Mouse (Mus musculus): ENCODE measurements around the gene Itprid2. TPM values are rescaled to one million over a fixed set of nuclear protein-coding genes. Genes with fewer than 3 reads are reported as not detected.
"Not testable (repeated sequence)": the region's sequence is repeated elsewhere in the genome, so short reads cannot be mapped to it uniquely, and the experiment has no call there.

The Itprid2 gene
- polyA plus RNA-seq (2015; fragmentation: Nextera tagmentation; extraction: Ambion mirVana) = 5.0 and 5.5 TPM in 2 replicates

GRCm38 (mm10) chr2:79634528-79635400 lies at the start of gene Itprid2:
TSS of gene Itprid2 (plus strand) at chr2:79635352.
- no peaks in the 10 kb centered on the region for H3K27me3 ChIP-seq (replicated peaks; ENCODE audit: control insufficient read depth, insufficient read depth, low read length)
- peak; percentile 99 for ATAC-seq
- H3K4me3 ChIP-seq (ENCODE audit: low read length) = peak within 1 kb of the TSS; percentile 79
- H3K27ac ChIP-seq (ENCODE audit: low read depth, low read length) = peak within 1 kb of the TSS; percentile 85
- H3K4me1 ChIP-seq (ENCODE audit: control insufficient read depth, insufficient read depth, low read depth, low read length) = peaks cover 8% of the 10 kb centered on the region
- peak within 1 kb of the TSS; percentile 75 for H3K4me2 ChIP-seq (ENCODE audit: low read length)
- no peaks in the 10 kb centered on the region for H3K9me3 ChIP-seq (ENCODE audit: control insufficient read depth, low read length)
- H3K36me3 ChIP-seq (ENCODE audit: control insufficient read depth, insufficient read depth, low read length) = no peaks in the 10 kb centered on the region
- 3% methylated on average over 40 of the region's 46 CpGs for WGBS
- H3K9ac ChIP-seq (ENCODE audit: low read depth, low read length) = peak within 1 kb of the TSS; percentile 85

- no peak overlapping the region for H3K4me2 ChIP-seq (ENCODE audit: low read length)
- no peak for ATAC-seq
- H3K9me3 ChIP-seq (ENCODE audit: control insufficient read depth, low read length) = no peaks in the 10 kb centered on the region
- H3K27me3 ChIP-seq (replicated peaks; ENCODE audit: control insufficient read depth, insufficient read depth, low read length) = no peaks in the 10 kb centered on the region
- no peak overlapping the region for H3K27ac ChIP-seq (ENCODE audit: low read depth, low read length)
- WGBS = 75% methylated on average over 2 of the region's 2 CpGs
- H3K9ac ChIP-seq (ENCODE audit: low read depth, low read length) = no peak overlapping the region
- H3K4me1 ChIP-seq (ENCODE audit: control insufficient read depth, insufficient read depth, low read depth, low read length) = no peaks in the 10 kb centered on the region
- H3K36me3 ChIP-seq (ENCODE audit: control insufficient read depth, insufficient read depth, low read length) = no peaks in the 10 kb centered on the region
- H3K4me3 ChIP-seq (ENCODE audit: low read length) = no peak overlapping the region
Measured at GRCm38 (mm10) chr2:79596177-79596576, 39.0 kb upstream of the Itprid2 start.

DNA sequence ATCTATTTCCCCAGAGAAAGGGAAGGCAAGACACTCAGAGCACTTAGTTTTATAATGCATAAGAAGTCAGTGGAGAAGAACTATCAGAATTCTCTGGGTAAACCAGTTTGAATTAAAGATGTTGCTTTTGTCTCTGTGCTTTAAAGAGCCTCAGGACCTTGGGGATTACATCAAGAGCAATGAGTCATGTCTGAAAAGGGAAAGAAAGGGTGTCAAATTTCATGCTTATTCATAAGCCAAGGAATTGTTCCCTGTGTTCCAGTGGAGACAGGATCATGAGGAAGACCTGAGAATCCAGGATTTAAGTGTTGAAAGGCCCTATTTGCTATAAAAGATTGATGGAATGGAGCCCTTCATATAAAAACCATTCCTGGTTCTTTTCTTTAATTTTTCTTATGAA lies 38.1 kb upstream of the Itprid2 start:
- H3K4me2 ChIP-seq (ENCODE audit: low read length) = no peak overlapping the region
- ATAC-seq = no peak
- H3K4me3 ChIP-seq (ENCODE audit: low read length) = no peak overlapping the region
- no peak overlapping the region for H3K9ac ChIP-seq (ENCODE audit: low read depth, low read length)
- H3K36me3 ChIP-seq (ENCODE audit: control insufficient read depth, insufficient read depth, low read length) = no peaks in the 10 kb centered on the region
- H3K27ac ChIP-seq (ENCODE audit: low read depth, low read length) = no peak overlapping the region
- no peaks in the 10 kb centered on the region for H3K9me3 ChIP-seq (ENCODE audit: control insufficient read depth, low read length)
- no peaks in the 10 kb centered on the region for H3K4me1 ChIP-seq (ENCODE audit: control insufficient read depth, insufficient read depth, low read depth, low read length)
- H3K27me3 ChIP-seq (replicated peaks; ENCODE audit: control insufficient read depth, insufficient read depth, low read length) = no peaks in the 10 kb centered on the region

DNA sequence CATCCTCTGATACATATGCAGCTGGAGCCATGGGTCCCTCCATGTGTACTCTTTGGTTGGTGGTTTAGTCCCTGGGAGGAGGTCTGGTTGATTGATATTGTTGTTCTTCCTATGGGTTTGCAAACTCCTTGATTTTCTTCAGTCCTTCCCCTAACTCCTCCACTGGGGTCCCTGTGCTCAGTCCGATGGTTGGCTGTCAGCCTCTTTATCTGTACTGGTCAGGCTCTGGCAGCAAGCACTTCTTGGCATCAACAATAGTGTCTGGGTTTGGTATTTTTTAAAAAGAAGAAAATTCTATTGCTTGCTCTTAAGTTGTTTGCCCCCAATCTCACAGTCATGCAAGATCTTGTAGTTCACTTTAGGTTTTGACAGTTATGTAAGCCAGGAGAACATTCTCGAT lies 34.0 kb upstream of the Itprid2 start:
- H3K27ac ChIP-seq (ENCODE audit: low read depth, low read length); ATAC-seq: not testable (repeated sequence)

DNA sequence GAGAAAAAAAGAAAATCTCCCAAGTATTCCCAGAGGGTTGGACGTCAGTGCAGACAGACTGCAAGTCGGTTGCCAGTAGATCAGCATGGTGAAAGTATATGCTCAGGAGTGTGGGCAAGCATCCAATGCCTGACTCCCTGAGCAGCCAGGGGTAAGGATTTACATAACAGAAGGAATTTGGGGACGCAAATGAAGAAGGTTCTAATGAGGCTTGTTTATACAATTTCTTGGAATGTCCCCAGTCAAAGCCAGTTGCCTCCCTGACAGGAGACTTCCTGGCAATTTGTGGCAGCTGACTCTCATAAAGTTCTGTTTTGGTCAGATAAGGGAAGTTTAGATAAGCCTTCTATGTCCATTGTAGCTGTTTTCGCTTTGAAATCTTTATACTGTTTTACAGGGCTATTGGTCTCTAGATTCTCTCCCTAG lies 33.4 kb upstream of the Itprid2 start:
- WGBS = 28% methylated on average over 4 of the region's 4 CpGs
- H3K4me2 ChIP-seq (ENCODE audit: low read length) = no peak overlapping the region
- H3K4me1 ChIP-seq (ENCODE audit: control insufficient read depth, insufficient read depth, low read depth, low read length) = no peaks in the 10 kb centered on the region
- peak; percentile 68; the same call in 1 of the 2 replicates for ATAC-seq
- no peak overlapping the region for H3K27ac ChIP-seq (ENCODE audit: low read depth, low read length)
- H3K4me3 ChIP-seq (ENCODE audit: low read length) = no peak overlapping the region
- H3K27me3 ChIP-seq (replicated peaks; ENCODE audit: control insufficient read depth, insufficient read depth, low read length) = no peaks in the 10 kb centered on the region
- H3K9ac ChIP-seq (ENCODE audit: low read depth, low read length) = no peak overlapping the region
- H3K36me3 ChIP-seq (ENCODE audit: control insufficient read depth, insufficient read depth, low read length) = no peaks in the 10 kb centered on the region
- H3K9me3 ChIP-seq (ENCODE audit: control insufficient read depth, low read length) = no peaks in the 10 kb centered on the region

More for the DNA sequence above, 34.0 kb upstream of the Itprid2 start:
- not testable (repeated sequence) for H3K36me3 ChIP-seq (ENCODE audit: control insufficient read depth, insufficient read depth, low read length); H3K9ac ChIP-seq (ENCODE audit: low read depth, low read length); H3K4me1 ChIP-seq (ENCODE audit: control insufficient read depth, insufficient read depth, low read depth, low read length); H3K4me2 ChIP-seq (ENCODE audit: low read length); H3K4me3 ChIP-seq (ENCODE audit: low read length); H3K9me3 ChIP-seq (ENCODE audit: control insufficient read depth, low read length); H3K27me3 ChIP-seq (replicated peaks; ENCODE audit: control insufficient read depth, insufficient read depth, low read length)
- WGBS = 39% methylated on average over 2 of the region's 2 CpGs

- WGBS = 64% methylated on average over 6 of the region's 6 CpGs
- Histone ChIP-seq H3K4me2 (ENCODE audit: low read length) (no peak overlapping the region), H3K4me3 (ENCODE audit: low read length) (no peak overlapping the region), H3K27ac (ENCODE audit: low read depth, low read length) (no peak overlapping the region), H3K27me3 (replicated peaks; ENCODE audit: control insufficient read depth, insufficient read depth, low read length) (no peaks in the 10 kb centered on the region), H3K36me3 (ENCODE audit: control insufficient read depth, insufficient read depth, low read length) (no peaks in the 10 kb centered on the region), H3K9ac (ENCODE audit: low read depth, low read length) (no peak overlapping the region), H3K4me1 (ENCODE audit: control insufficient read depth, insufficient read depth, low read depth, low read length) (no peaks in the 10 kb centered on the region), H3K9me3 (ENCODE audit: control insufficient read depth, low read length) (no peaks in the 10 kb centered on the region)
- no peak for ATAC-seq
Measured at GRCm38 (mm10) chr2:79602306-79602705, 32.8 kb upstream of the Itprid2 start.

DNA sequence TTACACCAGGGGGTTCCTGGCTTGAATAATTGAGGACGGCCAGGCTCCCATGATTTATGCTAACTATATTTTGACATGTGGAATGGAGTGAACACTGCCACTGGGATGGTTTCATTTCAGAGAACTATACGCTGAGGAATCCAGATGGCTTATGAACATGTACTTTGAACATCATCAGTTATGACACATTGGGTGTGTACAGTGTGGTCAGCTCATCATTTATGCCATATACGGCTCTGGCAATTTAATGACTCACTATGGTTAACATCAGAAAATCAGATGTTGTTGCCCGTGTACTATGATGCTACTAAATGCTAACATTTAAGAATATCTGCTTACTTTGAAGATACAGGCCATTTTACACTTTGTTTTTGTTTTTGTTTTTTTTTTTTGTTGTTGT lies 31.8 kb upstream of the Itprid2 start:
- H3K36me3 ChIP-seq (ENCODE audit: control insufficient read depth, insufficient read depth, low read length) = no peaks in the 10 kb centered on the region
- no peaks in the 10 kb centered on the region for H3K4me1 ChIP-seq (ENCODE audit: control insufficient read depth, insufficient read depth, low read depth, low read length)
- H3K9me3 ChIP-seq (ENCODE audit: control insufficient read depth, low read length) = no peaks in the 10 kb centered on the region
- no peak overlapping the region for H3K4me3 ChIP-seq (ENCODE audit: low read length)
- H3K9ac ChIP-seq (ENCODE audit: low read depth, low read length) = no peak overlapping the region
- H3K27ac ChIP-seq (ENCODE audit: low read depth, low read length) = no peak overlapping the region
- H3K4me2 ChIP-seq (ENCODE audit: low read length) = no peak overlapping the region
- no peak for ATAC-seq
- WGBS = 82% methylated on average over 4 of the region's 4 CpGs
- no peaks in the 10 kb centered on the region for H3K27me3 ChIP-seq (replicated peaks; ENCODE audit: control insufficient read depth, insufficient read depth, low read length)

- Histone ChIP-seq H3K27ac (ENCODE audit: low read depth, low read length) (no peak overlapping the region), H3K9me3 (ENCODE audit: control insufficient read depth, low read length) (no peaks in the 10 kb centered on the region), H3K27me3 (replicated peaks; ENCODE audit: control insufficient read depth, insufficient read depth, low read length) (no peaks in the 10 kb centered on the region), H3K4me1 (ENCODE audit: control insufficient read depth, insufficient read depth, low read depth, low read length) (no peaks in the 10 kb centered on the region), H3K36me3 (ENCODE audit: control insufficient read depth, insufficient read depth, low read length) (no peaks in the 10 kb centered on the region), H3K4me2 (ENCODE audit: low read length) (no peak overlapping the region), H3K9ac (ENCODE audit: low read depth, low read length) (no peak overlapping the region), H3K4me3 (ENCODE audit: low read length) (no peak overlapping the region)
- no peak for ATAC-seq
- 78% methylated on average over 2 of the region's 2 CpGs for WGBS
Measured at GRCm38 (mm10) chr2:79606033-79606432, 29.1 kb upstream of the Itprid2 start.

DNA sequence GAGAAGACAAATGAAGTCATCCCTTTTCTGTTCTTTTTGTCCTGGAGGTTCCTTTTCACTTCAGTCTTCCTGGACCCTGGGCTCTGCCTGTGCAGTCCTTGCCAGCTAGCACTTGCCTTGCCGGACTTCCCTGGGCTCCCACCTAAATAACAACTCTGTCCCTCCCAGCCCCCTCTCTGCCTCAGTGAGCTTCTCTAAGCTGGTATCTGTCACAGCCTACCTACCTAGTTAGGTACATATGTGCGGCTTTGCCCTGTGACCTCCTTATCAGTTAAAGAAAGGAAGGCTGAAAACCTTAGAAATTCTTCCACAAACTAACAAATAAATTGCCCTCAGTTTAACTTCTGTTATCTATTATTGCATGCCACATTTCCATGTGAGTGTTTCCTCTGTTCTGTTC lies 28.0 kb upstream of the Itprid2 start:
- Histone ChIP-seq H3K36me3 (ENCODE audit: control insufficient read depth, insufficient read depth, low read length) (no peaks in the 10 kb centered on the region), H3K27me3 (replicated peaks; ENCODE audit: control insufficient read depth, insufficient read depth, low read length) (no peaks in the 10 kb centered on the region), H3K9ac (ENCODE audit: low read depth, low read length) (no peak overlapping the region), H3K4me1 (ENCODE audit: control insufficient read depth, insufficient read depth, low read depth, low read length) (no peaks in the 10 kb centered on the region), H3K4me3 (ENCODE audit: low read length) (no peak overlapping the region), H3K27ac (ENCODE audit: low read depth, low read length) (no peak overlapping the region), H3K4me2 (ENCODE audit: low read length) (no peak overlapping the region), H3K9me3 (ENCODE audit: control insufficient read depth, low read length) (no peaks in the 10 kb centered on the region)
- ATAC-seq = no peak
- 85% methylated on average over 2 of the region's 2 CpGs for WGBS
